Mouse (Mus musculus) spleen, postnatal 36 days (tissue): ENCODE measurements around the gene Spata31d1d.

Source experiments
- DNase-seq, 2 experiments: peaks; one replicate each; pipeline ENCODE4 v3.0.0; 2022; ENCODE audit warnings: low spot score in 2 of 2, mixed read lengths in 1 of 2

Gene Spata31d1d

GRCm38 (mm10) chr13:59676316-59677229 lies 55.0 kb downstream of the Spata31d1d start:
- no peak for DNase-seq
